Mouse (Mus musculus) forebrain, postnatal 0 days (tissue): ENCODE measurements at regions not wholly inside any gene's neighbourhood (a gene's known extent, or its start where the extent isn't known, plus 50 kb on each side); places are given as distances from the start of the nearest gene placed in this dataset.
"Not testable (repeated sequence)": the region's sequence is repeated elsewhere in the genome, so short reads cannot be mapped to it uniquely, and the experiment has no call there.

ENCODE experiments used
- ATAC-seq: fragments of 200-750 bp; cut with Nextera tagmentation; 2 replicates; pipeline ENCODE4 v1.8.0; 2017; ENCODE audit warnings: mild to moderate bottlenecking, moderate library complexity
- DNase-seq: peaks from one replicate; pipeline ENCODE4 v3.0.0-alpha.2; 2015
- H3K27ac ChIP-seq: fragments of 300-500 bp; sonication (generic); 2 replicates; pipeline ENCODE4 v1.5.1; 2014; ENCODE audit warnings: low read depth, mild to moderate bottlenecking, antibody characterized with exemption, low read length, moderate library complexity, mixed read lengths
- H3K27me3 ChIP-seq: fragments of 300-500 bp; sonication (generic); 2 replicates; pipeline ENCODE4 v1.6.1; 2014; ENCODE audit warnings: mild to moderate bottlenecking, low read length, mixed read lengths; ENCODE audit not compliant: insufficient read depth
- H3K36me3 ChIP-seq: fragments of 300-500 bp; sonication (generic); 2 replicates; pipeline ENCODE4 v1.6.1; 2014; ENCODE audit warnings: mild to moderate bottlenecking, moderate library complexity; ENCODE audit not compliant: insufficient read depth
- H3K4me1 ChIP-seq: fragments of 300-500 bp; sonication (generic); 2 replicates; pipeline ENCODE4 v1.6.1; 2014; ENCODE audit warnings: antibody characterized with exemption; ENCODE audit not compliant: insufficient read depth
- H3K4me2 ChIP-seq: fragments of 300-500 bp; sonication (generic); 2 replicates; pipeline ENCODE4 v1.6.1; 2014; ENCODE audit warnings: low read depth, mild to moderate bottlenecking, moderate library complexity
- H3K4me3 ChIP-seq: fragments of 300-500 bp; sonication (generic); 2 replicates; pipeline ENCODE4 v1.5.1; 2014; ENCODE audit warnings: low read depth, low read length, mixed read lengths
- H3K9ac ChIP-seq: fragments of 300-500 bp; sonication (generic); 2 replicates; pipeline ENCODE4 v1.6.1; 2014; ENCODE audit warnings: mild to moderate bottlenecking
- H3K9me3 ChIP-seq: fragments of 300-500 bp; sonication (generic); 2 replicates; pipeline ENCODE4 v1.6.1; 2016; ENCODE audit warnings: low read length
- CTCF ChIP-seq: sonication (generic); IDR thresholded peaks from 2 replicates; pipeline ENCODE4 v1.5.1; 2016; ENCODE audit warnings: antibody characterized with exemption, control low read depth, low read depth
- WGBS: fragments of 180-500 bp; shearing (Covaris S2); extraction: QIAGEN DNeasy Blood & Tissue Kit; methylation state at CpG from one replicate; pipeline ENCODE4 v1.1.7; 2014; 5-methylcytosine and 5-hydroxymethylcytosine counted together

GRCm38 (mm10) chr5:132955051-132955450 is 411.9 kb upstream of the Auts2 start:
- WGBS, result 89% methylated on average over 8 of the region's 8 CpGs
- TF ChIP-seq CTCF, result no peak

GRCm38 (mm10) chr5:132933439-132933980 is 390.4 kb upstream of the Auts2 start:
- no peak overlapping the region for H3K27ac ChIP-seq
- H3K4me3 ChIP-seq, result no peak overlapping the region
- no peak for TF ChIP-seq CTCF
- H3K9me3 ChIP-seq, result no peaks in the 10 kb centered on the region
- no peak for DNase-seq
- no peak for ATAC-seq
- H3K27me3 ChIP-seq, result no peaks in the 10 kb centered on the region
- H3K4me1 ChIP-seq, result no peaks in the 10 kb centered on the region
- 74% methylated on average over 9 of the region's 9 CpGs for WGBS
- no peaks in the 10 kb centered on the region for H3K36me3 ChIP-seq
- H3K4me2 ChIP-seq, result no peak overlapping the region
- H3K9ac ChIP-seq, result no peak overlapping the region

More at GRCm38 (mm10) chr5:132955051-132955450, 411.9 kb upstream of the Auts2 start:
- H3K9me3 ChIP-seq, result no peaks in the 10 kb centered on the region
- ATAC-seq (no peak), DNase-seq (no peak)
- no peaks in the 10 kb centered on the region for H3K27me3 ChIP-seq
- no peaks in the 10 kb centered on the region for H3K36me3 ChIP-seq
- H3K9ac ChIP-seq, result no peak overlapping the region
- no peak overlapping the region for H3K4me2 ChIP-seq
- no peak overlapping the region for H3K4me3 ChIP-seq
- H3K27ac ChIP-seq, result no peak overlapping the region
- no peaks in the 10 kb centered on the region for H3K4me1 ChIP-seq

GRCm38 (mm10) chr5:132929955-132930354 is 386.8 kb upstream of the Auts2 start:
- H3K27me3 ChIP-seq, DNase-seq, H3K27ac ChIP-seq, H3K9ac ChIP-seq, H3K4me1 ChIP-seq, H3K4me2 ChIP-seq, ATAC-seq, H3K4me3 ChIP-seq, H3K36me3 ChIP-seq, H3K9me3 ChIP-seq: not testable (repeated sequence)
- WGBS, result 82% methylated on average over 12 of the region's 12 CpGs

DNA sequence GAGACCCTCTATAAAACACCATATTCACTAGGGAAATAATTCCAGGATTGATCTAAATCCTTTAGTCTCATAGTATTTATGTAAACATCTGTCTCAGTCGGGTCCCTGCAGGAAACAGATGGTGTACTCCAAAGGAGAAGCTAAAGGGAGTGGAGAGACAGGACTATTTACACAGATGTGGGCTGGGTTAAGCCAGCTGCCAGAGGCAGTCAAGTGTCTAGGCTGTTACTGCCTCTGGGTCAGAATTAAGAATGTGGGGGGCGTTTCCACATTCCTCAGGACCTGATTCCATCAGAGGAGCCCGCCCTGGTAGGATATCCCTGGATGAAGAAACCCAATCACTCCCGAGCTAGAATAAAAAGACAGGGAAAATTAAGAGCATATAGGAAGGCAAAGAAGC is 380.2 kb upstream of the Auts2 start:
- no peaks in the 10 kb centered on the region for H3K36me3 ChIP-seq
- DNase-seq (no peak), ATAC-seq (no peak)
- WGBS, result 61% methylated on average over 4 of the region's 4 CpGs
- H3K4me1 ChIP-seq, result no peaks in the 10 kb centered on the region
- no peaks in the 10 kb centered on the region for H3K27me3 ChIP-seq
- no peak for TF ChIP-seq CTCF
- no peak overlapping the region for H3K4me2 ChIP-seq
- no peak overlapping the region for H3K9ac ChIP-seq
- no peak overlapping the region for H3K4me3 ChIP-seq
- no peak overlapping the region for H3K27ac ChIP-seq
- H3K9me3 ChIP-seq, result no peaks in the 10 kb centered on the region

DNA sequence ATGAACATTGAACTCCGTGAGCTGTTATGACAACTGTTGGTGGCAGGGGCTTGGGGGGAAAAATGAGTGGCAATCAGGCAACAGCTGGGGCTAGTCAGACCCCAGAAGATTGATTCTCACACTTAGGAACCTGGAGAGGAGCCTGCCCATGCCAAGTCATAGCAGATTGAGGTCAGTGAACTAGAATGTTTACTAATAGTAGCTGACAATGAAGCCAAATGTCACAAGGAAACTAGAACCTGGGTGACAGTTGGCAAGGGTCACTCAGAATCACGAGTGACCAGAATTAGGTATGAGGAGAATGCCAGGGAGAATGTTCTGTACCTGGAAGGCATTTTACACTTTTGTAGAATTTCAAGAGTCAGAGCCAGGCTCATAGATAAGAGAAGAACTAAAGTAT is 365.9 kb upstream of the Auts2 start:
- no peak overlapping the region for H3K4me3 ChIP-seq
- H3K9me3 ChIP-seq, result no peaks in the 10 kb centered on the region
- ATAC-seq (no peak), DNase-seq (no peak)
- TF ChIP-seq CTCF, result no peak
- no peak overlapping the region for H3K9ac ChIP-seq
- no peaks in the 10 kb centered on the region for H3K27me3 ChIP-seq
- 59% methylated on average over 2 of the region's 2 CpGs for WGBS
- H3K27ac ChIP-seq, result no peak overlapping the region
- no peaks in the 10 kb centered on the region for H3K4me1 ChIP-seq
- H3K36me3 ChIP-seq, result no peaks in the 10 kb centered on the region
- no peak overlapping the region for H3K4me2 ChIP-seq

GRCm38 (mm10) chr5:132908220-132908619 is 365.1 kb upstream of the Auts2 start:
- H3K4me3 ChIP-seq, result no peak overlapping the region
- H3K27ac ChIP-seq, result no peak overlapping the region
- no peak for TF ChIP-seq CTCF
- H3K27me3 ChIP-seq, result no peaks in the 10 kb centered on the region
- H3K9ac ChIP-seq, result no peak overlapping the region
- no peaks in the 10 kb centered on the region for H3K4me1 ChIP-seq
- H3K36me3 ChIP-seq, result no peaks in the 10 kb centered on the region
- H3K9me3 ChIP-seq, result no peaks in the 10 kb centered on the region
- no peak for DNase-seq
- ATAC-seq, result no peak
- H3K4me2 ChIP-seq, result no peak overlapping the region
- 65% methylated on average over 8 of the region's 8 CpGs for WGBS

GRCm38 (mm10) chr5:132892591-132892990 is 349.4 kb upstream of the Auts2 start:
- Histone ChIP-seq H3K27ac (no peak overlapping the region), H3K27me3 (no peaks in the 10 kb centered on the region), H3K4me3 (no peak overlapping the region), H3K9ac (no peak overlapping the region), H3K9me3 (no peaks in the 10 kb centered on the region), H3K4me2 (no peak overlapping the region), H3K4me1 (no peaks in the 10 kb centered on the region; the same call in 1 of the 2 replicates), H3K36me3 (no peaks in the 10 kb centered on the region)
- ATAC-seq (peak; percentile 92), DNase-seq (peak; percentile 90)
- TF ChIP-seq CTCF, result no peak
- 21% methylated on average over 1 of the region's 1 CpGs for WGBS
